Mouse (Mus musculus): Measurements from ENCODE around the gene Soat2. TPM values are rescaled to one million over a fixed set of nuclear protein-coding genes. Genes with fewer than 3 reads are reported as not detected.

The Soat2 gene
- 0.59 and 0.89 TPM in 2 replicates for polyA plus RNA-seq (2012; rRNA removed)

GRCm38 (mm10) chr15:102150301-102151135 lies at the start of gene Soat2:
TSS of gene Soat2 (plus strand) at chr15:102150526.
- no peak for DNase-seq (ENCODE audit: low spot score)

DNA sequence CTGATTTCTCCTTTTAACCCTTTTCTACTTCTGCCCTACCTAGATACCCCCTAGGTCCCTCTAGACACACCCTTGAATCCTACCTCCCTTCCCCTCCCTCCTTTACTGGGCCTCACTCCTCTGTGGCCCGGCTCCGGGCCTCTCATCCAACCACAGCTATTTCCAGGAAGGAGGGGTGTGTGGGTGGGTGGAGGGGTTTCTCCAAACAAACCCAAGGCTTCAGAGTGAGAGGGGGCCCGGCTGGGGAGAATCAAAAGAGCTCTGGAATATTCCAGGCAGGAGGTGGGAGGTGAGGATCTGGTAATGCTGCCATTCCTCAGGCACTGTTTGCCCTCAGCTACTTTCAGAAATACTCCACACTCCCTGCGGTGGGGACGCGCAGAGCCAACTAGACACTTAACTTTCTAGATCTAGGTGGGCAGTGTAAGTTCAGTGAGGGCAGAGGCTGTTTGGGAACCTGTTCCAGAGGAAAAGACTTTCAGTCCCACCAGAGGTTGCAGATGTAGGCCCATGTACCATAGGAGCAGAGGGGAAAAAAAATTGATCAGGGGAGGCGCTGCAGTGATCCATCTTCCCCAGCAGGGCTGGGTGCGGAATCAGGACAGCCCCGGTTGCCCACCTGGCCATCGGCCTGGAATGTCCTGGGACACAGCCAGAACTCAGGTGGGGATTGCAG lies 49.2 kb upstream of the Soat2 start:
- peak; percentile 36 for DNase-seq (ENCODE audit: low spot score)

DNA sequence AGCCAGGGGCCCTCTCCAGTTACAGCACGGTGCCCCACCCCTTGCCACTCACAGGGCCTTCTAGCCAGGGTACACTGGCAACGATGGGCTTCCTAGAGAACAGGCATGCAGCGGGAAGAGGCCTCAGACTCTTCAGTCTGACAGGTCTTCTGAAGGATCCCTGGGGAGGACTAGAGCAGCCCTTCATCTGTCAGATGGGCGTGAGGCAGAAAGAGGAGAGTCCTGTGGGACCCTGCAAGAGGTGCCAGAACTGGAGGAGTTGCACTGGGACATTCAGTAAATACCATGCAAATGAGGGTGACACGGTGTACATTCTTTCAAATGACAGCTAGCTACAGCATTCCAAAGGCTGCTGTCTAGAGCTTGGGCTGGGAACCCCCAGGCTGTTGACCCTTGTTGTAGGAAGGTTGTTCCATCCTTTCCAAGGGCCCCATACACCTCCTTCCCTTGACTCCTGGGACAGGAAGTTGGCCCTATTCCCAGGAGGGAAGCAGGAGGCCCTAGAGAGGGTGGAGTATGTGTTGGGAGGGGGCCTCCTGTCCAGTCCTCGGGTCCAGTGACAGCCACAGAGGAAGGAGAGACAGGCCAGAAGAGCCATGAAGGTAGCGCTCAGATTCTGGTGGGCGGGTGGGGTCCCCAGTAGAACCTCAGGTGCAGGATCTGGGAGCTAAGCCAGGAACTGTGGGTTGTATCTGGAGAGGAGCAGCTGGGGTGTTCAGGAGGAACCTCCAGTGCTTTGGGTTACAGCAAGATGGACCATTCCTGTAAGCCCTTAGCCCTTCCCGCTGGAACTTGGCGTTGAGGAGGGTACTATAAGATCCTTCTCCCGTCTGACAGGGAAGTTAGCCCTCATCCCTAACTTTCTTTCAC lies 48.4 kb upstream of the Soat2 start:
- DNase-seq (ENCODE audit: low spot score) = no peak

GRCm38 (mm10) chr15:102102548-102103121 lies 47.7 kb upstream of the Soat2 start:
- peak; percentile 40 for DNase-seq (ENCODE audit: low spot score)

DNA sequence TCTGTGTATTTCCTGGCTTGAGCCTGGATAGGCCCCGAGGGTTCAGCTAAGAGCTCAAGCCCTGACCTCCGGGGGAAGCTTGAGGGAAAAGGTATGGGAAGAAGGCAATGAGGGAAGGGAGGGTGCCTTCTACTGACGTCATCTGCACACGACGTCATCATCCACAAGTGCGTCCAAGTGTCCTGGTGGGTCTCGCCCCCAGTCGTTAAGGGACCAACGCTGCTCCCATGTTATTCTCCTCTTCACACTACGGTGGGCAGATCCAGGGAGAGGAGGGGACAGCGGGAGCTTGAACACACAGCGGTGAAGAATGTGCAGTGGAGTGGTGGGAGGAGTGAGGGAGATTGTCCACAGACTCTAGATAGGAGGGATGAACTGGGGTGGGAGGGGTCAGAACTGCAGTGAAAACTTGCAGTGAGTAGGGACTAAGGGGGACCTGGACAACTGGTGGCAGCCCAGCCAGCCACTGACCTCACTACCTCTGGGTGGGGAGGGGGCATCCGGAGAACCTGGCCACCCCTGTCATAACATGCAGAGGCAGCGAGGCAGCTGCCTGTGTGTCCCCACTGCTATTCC lies 46.9 kb upstream of the Soat2 start:
- DNase-seq (ENCODE audit: low spot score) = no peak

DNA sequence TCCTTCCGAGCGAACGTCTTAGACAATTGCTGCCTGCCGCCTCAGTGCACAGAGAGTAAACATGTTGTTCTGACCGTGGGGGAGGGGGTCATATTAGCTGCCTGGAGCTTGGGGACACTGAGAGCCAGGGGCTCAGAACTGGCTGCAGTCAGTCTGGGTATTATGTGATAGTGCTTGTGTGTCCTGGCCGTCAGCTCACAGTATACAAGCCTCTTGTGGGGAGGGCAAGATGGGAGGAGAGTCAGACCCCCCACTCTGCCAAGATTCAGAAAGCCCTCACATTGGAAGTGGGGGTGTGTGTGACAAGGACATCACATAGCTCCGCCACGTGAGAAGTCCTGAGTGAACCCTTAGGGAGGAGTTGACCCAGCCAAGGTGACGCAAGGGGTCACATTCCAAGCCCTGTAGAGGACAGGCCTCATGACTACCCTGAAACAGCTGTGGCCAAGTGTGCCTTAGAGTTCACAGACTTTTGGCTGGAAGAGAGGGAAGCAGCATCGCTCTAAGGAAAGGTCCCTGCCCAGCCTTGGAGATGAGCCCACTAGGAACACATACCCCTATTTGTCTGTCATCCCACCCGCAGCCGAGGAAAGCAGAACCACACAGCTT lies 46.3 kb upstream of the Soat2 start:
- peak; percentile 39 for DNase-seq (ENCODE audit: low spot score)

DNA sequence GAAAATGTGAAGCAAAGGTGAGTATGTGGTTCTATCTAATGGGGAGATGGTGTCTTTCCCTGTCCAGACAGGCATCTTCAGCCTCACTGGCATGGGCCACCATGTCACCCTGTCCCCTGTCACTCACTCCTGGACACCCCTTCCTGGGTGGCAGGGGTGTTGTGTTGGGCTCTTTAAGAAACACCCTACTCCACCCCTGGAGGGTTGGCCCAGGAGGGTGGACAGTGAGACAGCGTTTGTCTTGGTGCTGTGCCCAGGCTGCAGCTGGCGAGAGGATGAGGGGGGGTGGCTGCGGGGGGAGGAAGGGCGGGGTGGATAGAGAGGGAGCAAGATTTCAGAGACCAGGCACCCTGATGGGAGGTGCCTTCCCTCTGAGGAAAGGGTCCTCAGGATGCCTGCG lies 45.0 kb upstream of the Soat2 start:
- peak; percentile 48 for DNase-seq (ENCODE audit: low spot score)

DNA sequence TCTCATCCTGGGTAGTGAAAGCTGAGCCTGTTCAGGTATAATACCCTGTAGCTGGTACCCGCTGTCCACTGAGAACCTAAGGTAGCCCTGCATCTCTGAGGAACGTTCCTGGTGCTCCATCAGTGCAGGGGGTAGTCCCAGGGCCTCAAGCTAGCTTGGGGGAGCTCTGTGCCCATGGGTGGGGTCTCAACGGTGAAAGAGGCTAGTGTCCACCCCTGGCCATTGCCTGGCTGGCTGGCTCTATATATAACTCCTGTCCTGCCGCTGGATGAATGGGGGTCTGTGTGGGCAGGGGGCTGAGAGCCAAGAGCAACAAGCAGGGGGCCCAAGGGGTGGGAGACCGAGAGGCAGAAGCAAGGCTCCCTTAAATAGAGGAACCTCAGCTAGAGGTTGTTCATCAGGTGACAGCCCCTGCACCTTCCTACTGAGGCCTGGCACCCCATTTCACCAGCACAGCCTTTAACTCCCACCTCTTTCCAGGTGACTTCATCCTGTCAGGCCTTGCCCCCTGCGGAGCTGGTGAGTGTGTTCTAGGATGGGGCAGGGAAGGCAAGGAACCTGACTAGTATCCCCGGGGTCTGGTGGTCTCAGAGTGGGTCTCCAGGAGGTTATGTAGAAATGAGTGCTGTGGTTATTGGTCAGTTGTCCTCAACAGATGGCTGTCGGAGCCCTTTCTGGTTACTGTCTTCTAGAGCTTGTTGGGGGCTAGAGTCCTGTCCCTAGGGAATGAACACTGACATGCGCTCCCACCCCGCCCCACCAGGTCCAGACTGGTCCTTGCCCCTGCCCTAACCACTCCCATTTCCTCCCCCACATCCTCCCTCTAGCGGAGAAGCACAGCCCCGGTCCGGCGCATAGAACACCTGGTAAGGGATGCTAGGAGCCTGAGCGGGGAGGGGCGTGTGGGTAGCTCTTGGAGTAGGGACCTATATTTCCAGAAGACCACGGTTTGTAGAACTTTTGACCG lies 44.3 kb upstream of the Soat2 start:
- DNase-seq (ENCODE audit: low spot score) = peak; percentile 30

DNA sequence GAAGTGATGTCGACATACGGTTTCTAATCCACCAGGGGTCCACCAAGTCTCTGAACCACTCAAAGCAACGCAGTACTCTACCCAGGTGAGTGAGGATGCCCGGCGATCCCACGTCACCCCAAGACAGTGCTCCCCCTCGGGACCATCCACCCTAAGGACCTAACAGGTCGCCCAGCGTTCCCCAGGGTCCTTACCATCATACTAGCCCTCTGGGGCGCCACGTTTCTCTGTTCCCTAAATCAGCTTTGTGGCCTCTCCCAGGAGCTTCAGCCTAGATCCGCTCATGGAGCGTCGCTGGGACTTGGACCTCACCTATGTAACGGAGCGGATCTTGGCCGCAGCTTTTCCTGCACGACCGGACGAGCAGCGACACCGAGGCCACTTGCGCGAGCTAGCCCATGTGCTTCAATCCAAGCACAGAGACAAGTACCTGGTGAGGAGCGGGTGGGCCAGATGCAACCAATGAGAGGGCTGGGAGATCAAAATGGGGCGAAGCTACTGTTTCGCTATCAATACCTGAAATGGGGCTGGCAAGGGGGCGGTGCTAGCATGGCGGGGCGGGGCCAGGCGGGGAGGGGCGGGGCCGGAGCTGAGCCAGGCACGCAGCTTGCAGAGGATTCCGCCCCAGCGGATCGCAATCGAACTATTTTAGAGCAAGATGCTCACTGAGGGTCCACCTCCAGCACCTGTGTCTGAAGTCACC lies 43.4 kb upstream of the Soat2 start:
- DNase-seq (ENCODE audit: low spot score) = peak; percentile 34

DNA sequence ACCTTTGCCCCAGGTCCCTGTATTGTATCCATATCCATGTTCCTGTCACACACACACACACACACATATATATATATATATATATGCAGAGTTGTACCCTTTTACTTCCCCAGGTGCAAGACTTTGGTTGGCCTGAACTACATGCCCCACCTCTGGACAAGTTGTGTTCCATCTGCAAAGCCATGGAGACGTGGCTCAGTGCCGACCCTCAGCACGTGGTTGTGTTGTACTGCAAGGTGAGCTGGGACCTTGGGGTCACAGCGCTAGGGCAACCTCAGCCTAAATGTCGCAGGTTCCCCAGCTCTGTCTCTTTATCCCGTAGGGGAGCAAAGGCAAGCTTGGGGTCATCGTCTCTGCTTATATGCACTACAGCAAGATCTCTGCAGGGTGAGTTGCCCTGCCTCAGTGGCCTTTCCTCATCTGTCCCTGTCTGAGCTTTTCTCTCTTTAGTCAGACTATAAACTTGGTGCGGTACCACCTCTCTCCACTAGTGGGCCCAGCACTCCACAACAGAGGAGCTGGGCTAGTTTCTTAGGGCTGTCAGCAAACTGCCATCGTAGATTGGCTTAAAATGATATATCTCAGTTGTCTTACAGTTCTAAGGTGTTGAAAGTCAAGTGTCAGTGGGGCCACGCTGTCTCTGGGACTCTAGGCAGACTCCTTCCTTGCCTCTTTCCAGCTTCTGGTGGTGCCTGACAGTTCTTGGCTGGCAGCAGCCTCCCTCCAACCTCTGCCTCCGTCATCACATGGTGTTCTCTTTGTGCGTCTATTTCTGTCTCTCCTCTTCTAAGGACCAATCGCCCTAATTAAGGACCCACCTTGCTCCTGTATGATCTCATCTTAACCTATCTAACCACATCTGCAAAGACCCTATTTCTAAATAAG lies 42.4 kb upstream of the Soat2 start:
- DNase-seq (ENCODE audit: low spot score) = peak; percentile 36

DNA sequence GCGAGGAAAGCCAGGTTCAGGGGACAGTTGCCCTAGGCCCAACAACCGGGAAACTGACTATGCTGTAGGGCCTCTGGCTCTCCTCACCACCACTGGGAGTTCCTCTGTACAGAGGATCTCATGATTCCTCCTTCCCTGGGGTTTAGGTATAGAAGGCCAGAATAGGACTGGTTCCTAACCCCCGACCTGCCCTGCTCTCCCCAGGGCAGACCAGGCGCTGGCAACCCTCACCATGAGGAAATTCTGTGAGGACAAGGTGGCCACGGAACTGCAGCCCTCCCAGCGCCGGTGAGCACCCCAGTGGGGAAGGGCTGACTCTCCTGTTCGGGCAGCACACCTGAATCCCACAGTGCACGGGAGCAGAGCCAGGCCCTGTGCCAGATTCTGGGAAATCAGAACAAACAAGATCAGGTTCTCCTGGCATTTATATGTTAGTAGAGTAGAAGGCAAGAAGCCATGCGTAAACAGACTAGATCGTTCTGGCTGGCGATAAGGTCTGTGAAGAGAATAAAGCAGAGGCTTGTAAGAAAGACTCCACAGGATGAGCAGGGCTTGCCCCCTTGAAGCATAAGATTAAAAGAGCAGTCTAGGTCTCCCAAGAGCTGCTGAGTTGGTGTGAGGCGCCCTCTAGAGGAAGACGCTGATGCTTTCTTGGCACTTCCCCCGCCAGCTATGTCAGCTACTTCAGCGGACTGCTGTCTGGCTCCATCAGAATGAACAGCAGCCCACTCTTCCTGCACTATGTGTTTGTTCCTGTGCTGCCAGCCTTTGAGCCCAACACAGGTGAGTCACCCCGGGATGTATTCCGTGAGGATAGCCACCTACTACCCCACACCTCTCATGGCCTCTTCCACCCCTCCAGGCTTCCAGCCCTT lies 41.4 kb upstream of the Soat2 start:
- no peak for DNase-seq (ENCODE audit: low spot score)

- no peak for DNase-seq (ENCODE audit: low spot score)
These were observed 40.1 kb upstream of the Soat2 start for GRCm38 (mm10) chr15:102110271-102110670.

- DNase-seq (ENCODE audit: low spot score) = no peak
These were observed 39.4 kb upstream of the Soat2 start for GRCm38 (mm10) chr15:102110701-102111494.

- no peak for DNase-seq (ENCODE audit: low spot score)
These were observed 38.9 kb upstream of the Soat2 start for GRCm38 (mm10) chr15:102111495-102111829.

GRCm38 (mm10) chr15:102112181-102112580 lies 38.1 kb upstream of the Soat2 start:
- DNase-seq (ENCODE audit: low spot score) = no peak

GRCm38 (mm10) chr15:102112827-102113226 lies 37.5 kb upstream of the Soat2 start:
- DNase-seq (ENCODE audit: low spot score) = no peak
